In genomic region chr1:88264237-88264868, GRCm38 (mm10) we compare ENCODE assay signal across 32 mouse cellular contexts. TPM values are rescaled to one million over a fixed set of nuclear protein-coding genes. Genes with fewer than 3 reads are reported as not detected.
DNase-seq lines count a peak whose midpoint lies in the region; ATAC-seq and TF ChIP-seq lines count a peak whose summit lies in the region.
"Had no signal": no experiment of that assay in that cellular context is flagged by ENCODE, and none has a peak within 500 bp of the region (broad histone marks: within the 10 kb centered on the region; RNA-seq: fewer than 3 reads in every experiment).

No protein-coding gene starts in this region.

- no peak overlapping the region for H3K4me3 ChIP-seq in intestine, postnatal 0 days (ENCODE audit: low read depth, low read length)
- H3K4me3 ChIP-seq in intestine, embryonic 15.5 days (replicated peaks) = no peak overlapping the region
- H3K4me3 ChIP-seq: embryonic facial prominence, embryonic 10.5 days; embryonic facial prominence, embryonic 13.5 days; erythroblast, embryonic 14.5 days; forebrain, embryonic 12.5 days; forebrain, embryonic 15.5 days; heart, embryonic 12.5 days; heart, embryonic 15.5 days; hindbrain, embryonic 10.5 days; hindbrain, embryonic 13.5 days had no signal

- peak; percentile 51 to 83 for DNase-seq in adrenal gland, adult (ENCODE audit: inconsistent age in 2 of 2, low spot score in 1 of 2)
- no peak for DNase-seq in adrenal gland, postnatal 10 days
- DNase-seq in thymus, postnatal 4 days = peak; percentile 10
- DNase-seq in thymus, postnatal 10 days (ENCODE audit: low spot score in 2 of 2) = no peak
- no peak for DNase-seq in lung, postnatal 10 days
- DNase-seq: adrenal gland, adult 8-10 months; cerebellum, adult 11 months; cerebellum, adult 2 months; cerebellum, postnatal 36 days; embryo, embryonic 11 days; gastrocnemius, postnatal 25 days; heart, adult 18-20 months; heart, postnatal 10 days; heart, postnatal 36 days had no signal

- WGBS in intestine, postnatal 0 days = 84% methylated on average over 7 of the region's 7 CpGs
- WGBS in intestine, embryonic 15.5 days = 84% methylated on average over 7 of the region's 7 CpGs

- ATAC-seq in intestine, postnatal 0 days = no peak
- ATAC-seq in intestine, embryonic 15.5 days = no peak
- ATAC-seq: forebrain, embryonic 15.5 days; hindbrain, embryonic 16.5 days; inflammation-experienced regulatory T-cells, adult 6 months; Patski had no signal

- H3K4me2 ChIP-seq in intestine, postnatal 0 days (replicated peaks; ENCODE audit: low read depth) = no peak overlapping the region
- no peak overlapping the region for H3K4me2 ChIP-seq in intestine, embryonic 15.5 days (replicated peaks)
- H3K4me2 ChIP-seq: embryonic facial prominence, embryonic 13.5 days; forebrain, embryonic 12.5 days; forebrain, embryonic 15.5 days; heart, embryonic 12.5 days; heart, embryonic 15.5 days; hindbrain, embryonic 13.5 days had no signal

- no peak overlapping the region for H3K9ac ChIP-seq in intestine, postnatal 0 days (ENCODE audit: low read depth, low read length)
- H3K9ac ChIP-seq in intestine, embryonic 15.5 days = no peak overlapping the region
- H3K9ac ChIP-seq: embryonic facial prominence, embryonic 13.5 days; forebrain, embryonic 12.5 days; forebrain, embryonic 15.5 days; heart, embryonic 12.5 days; heart, embryonic 15.5 days; hindbrain, embryonic 13.5 days had no signal

- no peak for TF ChIP-seq CTCF in intestine, postnatal 0 days (IDR thresholded peaks at IDR 0.05; ENCODE audit: low read depth)

- H3K27me3 ChIP-seq in intestine, postnatal 0 days (replicated peaks; ENCODE audit: control insufficient read depth, insufficient read depth, low read length) = no peaks in the 10 kb centered on the region
- H3K27me3 ChIP-seq in intestine, embryonic 15.5 days (replicated peaks) = no peaks in the 10 kb centered on the region
- H3K27me3 ChIP-seq: embryonic facial prominence, embryonic 13.5 days; forebrain, embryonic 12.5 days; forebrain, embryonic 15.5 days; heart, embryonic 12.5 days; heart, embryonic 15.5 days; hindbrain, embryonic 13.5 days; Patski had no signal

- H3K36me3 ChIP-seq in intestine, postnatal 0 days (ENCODE audit: control insufficient read depth, insufficient read depth) = peaks cover 100% of the 10 kb centered on the region
- peaks cover 92% of the 10 kb centered on the region for H3K36me3 ChIP-seq in intestine, embryonic 15.5 days

- H3K9me3 ChIP-seq in intestine, postnatal 0 days (ENCODE audit: control insufficient read depth) = no peaks in the 10 kb centered on the region
- no peaks in the 10 kb centered on the region for H3K9me3 ChIP-seq in intestine, embryonic 15.5 days
- H3K9me3 ChIP-seq: forebrain, embryonic 15.5 days; heart, embryonic 15.5 days; hindbrain, embryonic 13.5 days had no signal

- H3K27ac ChIP-seq in intestine, postnatal 0 days (ENCODE audit: low read depth, low read length) = peak overlapping the region; percentile 5; the same call in 1 of the 2 replicates
- H3K27ac ChIP-seq in intestine, embryonic 15.5 days = no peak overlapping the region
- H3K27ac ChIP-seq: embryonic facial prominence, embryonic 10.5 days; embryonic facial prominence, embryonic 13.5 days; forebrain, embryonic 12.5 days; forebrain, embryonic 15.5 days; heart, embryonic 15.5 days; hindbrain, embryonic 10.5 days; hindbrain, embryonic 13.5 days had no signal

- H3K4me1 ChIP-seq in intestine, postnatal 0 days (replicated peaks; ENCODE audit: control insufficient read depth, insufficient read depth, low read length) = peaks cover 8% of the 10 kb centered on the region
- peaks cover 12% of the 10 kb centered on the region; the same call in 1 of the 2 replicates for H3K4me1 ChIP-seq in intestine, embryonic 15.5 days (replicated peaks)
- H3K4me1 ChIP-seq: embryonic facial prominence, embryonic 10.5 days; embryonic facial prominence, embryonic 13.5 days; forebrain, embryonic 12.5 days; forebrain, embryonic 15.5 days; hindbrain, embryonic 10.5 days had no signal

RNA-seq across cellular contexts. Expression of gene Hjurp, which starts 13.1 kb away (rescaled TPM):
- total RNA-seq in adrenal gland, postnatal 10 days (2021) = 10 to 100 TPM; 63.8 to 91.9 TPM
- 29.1 and 30.8 TPM in 2 replicates for polyA plus RNA-seq in intestine, postnatal 0 days (2015; fragmentation: Nextera tagmentation; extraction: Ambion mirVana)
- polyA plus RNA-seq in intestine, embryonic 15.5 days (2015; fragmentation: Nextera tagmentation; extraction: Ambion mirVana) = 158 and 160 TPM in 2 replicates

RNA-seq across cellular contexts. Expression of gene Trpm8, which starts 13.1 kb away (rescaled TPM):
- not detected for total RNA-seq in adrenal gland, postnatal 10 days (2021)
- not detected in 2 replicates for polyA plus RNA-seq in intestine, postnatal 0 days (2015; fragmentation: Nextera tagmentation; extraction: Ambion mirVana)
- not detected in 2 replicates for polyA plus RNA-seq in intestine, embryonic 15.5 days (2015; fragmentation: Nextera tagmentation; extraction: Ambion mirVana)
- total RNA-seq: adrenal gland, adult 8-10 months; gastrocnemius, adult 8-10 months; gastrocnemius, postnatal 25 days; heart, adult 18-20 months; heart, postnatal 10 days; heart, postnatal 36 days had no signal
- polyA plus RNA-seq: embryonic facial prominence, embryonic 10.5 days; embryonic facial prominence, embryonic 13.5 days; erythroblast, embryonic 14.5 days; forebrain, embryonic 12.5 days; gonadal fat pad, adult 2 months; heart, embryonic 12.5 days; heart, embryonic 15.5 days; hindbrain, embryonic 10.5 days; inflammation-experienced regulatory T-cells, adult 6 months had no signal

RNA-seq across cellular contexts. Expression of gene Mroh2a, which starts 37.6 kb away (rescaled TPM):
- total RNA-seq in adrenal gland, postnatal 10 days (2021) = 1 to 10 TPM in 1 of 2 experiments, under 1 TPM in 1; 0.67 to 1.3 TPM
- polyA plus RNA-seq in intestine, postnatal 0 days (2015; fragmentation: Nextera tagmentation; extraction: Ambion mirVana) = 0.29 and 0.94 TPM in 2 replicates
- polyA plus RNA-seq in intestine, embryonic 15.5 days (2015; fragmentation: Nextera tagmentation; extraction: Ambion mirVana) = 0.88 and 1.0 TPM in 2 replicates
- total RNA-seq: gastrocnemius, adult 8-10 months; gastrocnemius, postnatal 25 days; heart, adult 18-20 months; heart, postnatal 36 days had no signal
- polyA plus RNA-seq: cortical plate, adult 2 months; erythroblast, embryonic 14.5 days had no signal

RNA-seq across cellular contexts. Expression of gene Ugt1a1, which starts 52.6 kb away (rescaled TPM):
- total RNA-seq in adrenal gland, postnatal 10 days (2021) = 100 to 1,000 TPM in 1 of 2 experiments, 10 to 100 TPM in 1; 40.3 to 102 TPM
- polyA plus RNA-seq in intestine, postnatal 0 days (2015; fragmentation: Nextera tagmentation; extraction: Ambion mirVana) = 80.7 and 84.0 TPM in 2 replicates
- polyA plus RNA-seq in intestine, embryonic 15.5 days (2015; fragmentation: Nextera tagmentation; extraction: Ambion mirVana) = 29.2 and 30.1 TPM in 2 replicates
- total RNA-seq: ES-E14; heart, postnatal 10 days; heart, postnatal 36 days had no signal
- polyA plus RNA-seq: cerebellum, adult 2 months; embryonic facial prominence, embryonic 10.5 days; embryonic facial prominence, embryonic 13.5 days; erythroblast, embryonic 14.5 days; forebrain, embryonic 12.5 days; forebrain, embryonic 15.5 days; heart, embryonic 15.5 days; hindbrain, embryonic 10.5 days; hindbrain, embryonic 13.5 days; hindbrain, embryonic 16.5 days; inflammation-experienced regulatory T-cells, adult 6 months had no signal

RNA-seq across cellular contexts. Expression of gene Dnajb3, which starts 58.8 kb away (rescaled TPM):
- 1 to 10 TPM; 3.0 to 3.9 TPM for total RNA-seq in adrenal gland, postnatal 10 days (2021)
- polyA plus RNA-seq in intestine, postnatal 0 days (2015; fragmentation: Nextera tagmentation; extraction: Ambion mirVana) = 11.5 and 13.7 TPM in 2 replicates
- 6.1 and 8.3 TPM in 2 replicates for polyA plus RNA-seq in intestine, embryonic 15.5 days (2015; fragmentation: Nextera tagmentation; extraction: Ambion mirVana)
- total RNA-seq: gastrocnemius, adult 8-10 months had no signal
- polyA plus RNA-seq: Patski had no signal

Comparison
In these comparisons a context has a peak if more than half of its experiments do, and no peak if none do; other contexts are left out.
1. DNase-seq: peak in adrenal gland, adult (2 of 2) and thymus, postnatal 4 days (single experiment); none in adrenal gland, postnatal 10 days (single experiment), thymus, postnatal 10 days (0 of 2) and lung, postnatal 10 days (single experiment).